Mouse (Mus musculus): ENCODE results near the gene Spata17. TPM values are rescaled to one million over a fixed set of nuclear protein-coding genes. Genes with fewer than 3 reads are reported as not detected.

The Spata17 gene
- polyA plus RNA-seq, 1 experiment from 2014 or later, result 1.2 TPM

GRCm38 (mm10) chr1:187059874-187060273 is 155.4 kb downstream of the Spata17 start:
- 78% methylated on average over 1 of the region's 1 CpGs for WGBS

GRCm38 (mm10) chr1:187054333-187054732 is 160.9 kb downstream of the Spata17 start:
- H3K4me3 ChIP-seq (replicated peaks), result no peak overlapping the region
- H3K27me3 ChIP-seq, result no peaks in the 10 kb centered on the region
- H3K4me2 ChIP-seq, result no peak overlapping the region
- no peaks in the 10 kb centered on the region for H3K4me1 ChIP-seq
- no peak overlapping the region for H3K9ac ChIP-seq
- 87% methylated on average over 2 of the region's 2 CpGs for WGBS
- no peaks in the 10 kb centered on the region for H3K36me3 ChIP-seq
- H3K27ac ChIP-seq, result no peak overlapping the region
- no peaks in the 10 kb centered on the region for H3K9me3 ChIP-seq (replicated peaks)
- ATAC-seq (replicated peaks; ENCODE audit: low FRiP score), result no peak

More at GRCm38 (mm10) chr1:187059874-187060273, 155.4 kb downstream of the Spata17 start:
- no peaks in the 10 kb centered on the region for H3K9me3 ChIP-seq (replicated peaks)
- H3K27ac ChIP-seq, result no peak overlapping the region
- no peak overlapping the region for H3K9ac ChIP-seq
- no peak overlapping the region for H3K4me2 ChIP-seq
- ATAC-seq (replicated peaks; ENCODE audit: low FRiP score), result no peak
- H3K4me1 ChIP-seq, result no peaks in the 10 kb centered on the region
- no peaks in the 10 kb centered on the region for H3K36me3 ChIP-seq
- no peaks in the 10 kb centered on the region for H3K27me3 ChIP-seq
- no peak overlapping the region for H3K4me3 ChIP-seq (replicated peaks)

- H3K4me2 ChIP-seq, result no peak overlapping the region
- H3K4me1 ChIP-seq, result no peaks in the 10 kb centered on the region
- no peaks in the 10 kb centered on the region for H3K36me3 ChIP-seq
- H3K9ac ChIP-seq, result no peak overlapping the region
- no peak for ATAC-seq (replicated peaks; ENCODE audit: low FRiP score)
- WGBS, result 79% methylated on average over 3 of the region's 3 CpGs
- no peaks in the 10 kb centered on the region for H3K27me3 ChIP-seq
- no peak overlapping the region for H3K27ac ChIP-seq
- no peak overlapping the region for H3K4me3 ChIP-seq (replicated peaks)
- H3K9me3 ChIP-seq (replicated peaks), result no peaks in the 10 kb centered on the region
Measured at GRCm38 (mm10) chr1:187053862-187054261, 161.4 kb downstream of the Spata17 start.

GRCm38 (mm10) chr1:187052532-187052931 is 162.7 kb downstream of the Spata17 start:
- H3K9me3 ChIP-seq (replicated peaks), result no peaks in the 10 kb centered on the region
- ATAC-seq (replicated peaks; ENCODE audit: low FRiP score), result no peak
- no peaks in the 10 kb centered on the region for H3K4me1 ChIP-seq
- H3K36me3 ChIP-seq, result no peaks in the 10 kb centered on the region
- no peak overlapping the region for H3K27ac ChIP-seq
- 30% methylated on average over 5 of the region's 5 CpGs for WGBS
- no peaks in the 10 kb centered on the region for H3K27me3 ChIP-seq
- H3K4me2 ChIP-seq, result no peak overlapping the region
- H3K4me3 ChIP-seq (replicated peaks), result no peak overlapping the region
- no peak overlapping the region for H3K9ac ChIP-seq

- no peaks in the 10 kb centered on the region for H3K9me3 ChIP-seq (replicated peaks)
- no peaks in the 10 kb centered on the region for H3K4me1 ChIP-seq
- H3K9ac ChIP-seq, result no peak overlapping the region
- no peak for ATAC-seq (replicated peaks; ENCODE audit: low FRiP score)
- H3K4me3 ChIP-seq (replicated peaks), result no peak overlapping the region
- H3K27me3 ChIP-seq, result no peaks in the 10 kb centered on the region
- 85% methylated on average over 8 of the region's 8 CpGs for WGBS
- no peak overlapping the region for H3K27ac ChIP-seq
- no peaks in the 10 kb centered on the region for H3K36me3 ChIP-seq
- H3K4me2 ChIP-seq, result no peak overlapping the region
Measured at GRCm38 (mm10) chr1:187051296-187051695, 164.0 kb downstream of the Spata17 start.

- no peaks in the 10 kb centered on the region for H3K9me3 ChIP-seq (replicated peaks)
- no peaks in the 10 kb centered on the region for H3K27me3 ChIP-seq
- H3K9ac ChIP-seq, result no peak overlapping the region
- 92% methylated on average over 9 of the region's 9 CpGs for WGBS
- H3K4me1 ChIP-seq, result no peaks in the 10 kb centered on the region
- H3K36me3 ChIP-seq, result no peaks in the 10 kb centered on the region
- no peak overlapping the region for H3K4me2 ChIP-seq
- H3K4me3 ChIP-seq (replicated peaks), result no peak overlapping the region
- no peak overlapping the region for H3K27ac ChIP-seq
- ATAC-seq (replicated peaks; ENCODE audit: low FRiP score), result no peak
Measured at GRCm38 (mm10) chr1:187048681-187049288, 166.5 kb downstream of the Spata17 start.

- no peak for ATAC-seq (replicated peaks; ENCODE audit: low FRiP score)
- Histone ChIP-seq H3K36me3 (no peaks in the 10 kb centered on the region), H3K4me1 (no peaks in the 10 kb centered on the region), H3K9me3 (replicated peaks) (no peaks in the 10 kb centered on the region), H3K9ac (no peak overlapping the region), H3K4me2 (no peak overlapping the region), H3K4me3 (replicated peaks) (no peak overlapping the region), H3K27ac (no peak overlapping the region), H3K27me3 (no peaks in the 10 kb centered on the region)
- 47% methylated on average over 6 of the region's 6 CpGs for WGBS
Measured at GRCm38 (mm10) chr1:187044726-187045125, 170.5 kb downstream of the Spata17 start.

- no peaks in the 10 kb centered on the region for H3K9me3 ChIP-seq (replicated peaks)
- no peaks in the 10 kb centered on the region for H3K36me3 ChIP-seq
- no peak for ATAC-seq (replicated peaks; ENCODE audit: low FRiP score)
- no peaks in the 10 kb centered on the region for H3K27me3 ChIP-seq
- H3K4me1 ChIP-seq, result no peaks in the 10 kb centered on the region
- no peak overlapping the region for H3K9ac ChIP-seq
- no peak overlapping the region for H3K4me2 ChIP-seq
- 82% methylated on average over 4 of the region's 4 CpGs for WGBS
- no peak overlapping the region for H3K4me3 ChIP-seq (replicated peaks)
- no peak overlapping the region for H3K27ac ChIP-seq
Measured at GRCm38 (mm10) chr1:187039801-187040200, 175.5 kb downstream of the Spata17 start.

GRCm38 (mm10) chr1:187035785-187036184 is 179.5 kb downstream of the Spata17 start:
- WGBS, result 95% methylated on average over 4 of the region's 4 CpGs
- Histone ChIP-seq H3K4me2 (no peak overlapping the region), H3K9ac (no peak overlapping the region), H3K4me3 (replicated peaks) (no peak overlapping the region), H3K27me3 (no peaks in the 10 kb centered on the region), H3K27ac (no peak overlapping the region), H3K36me3 (no peaks in the 10 kb centered on the region), H3K4me1 (no peaks in the 10 kb centered on the region), H3K9me3 (replicated peaks) (no peaks in the 10 kb centered on the region)
- ATAC-seq (replicated peaks; ENCODE audit: low FRiP score), result no peak

- no peaks in the 10 kb centered on the region for H3K36me3 ChIP-seq
- H3K9ac ChIP-seq, result no peak overlapping the region
- H3K4me2 ChIP-seq, result no peak overlapping the region
- H3K4me3 ChIP-seq (replicated peaks), result no peak overlapping the region
- H3K4me1 ChIP-seq, result no peaks in the 10 kb centered on the region
- peak; percentile 54; the same call in 1 of the 2 replicates for ATAC-seq (replicated peaks; ENCODE audit: low FRiP score)
- no peaks in the 10 kb centered on the region for H3K27me3 ChIP-seq
- no peaks in the 10 kb centered on the region for H3K9me3 ChIP-seq (replicated peaks)
- 36% methylated on average over 6 of the region's 6 CpGs for WGBS
- H3K27ac ChIP-seq, result no peak overlapping the region
Measured at GRCm38 (mm10) chr1:187031796-187032195, 183.5 kb downstream of the Spata17 start.

GRCm38 (mm10) chr1:187028841-187029240 is 186.4 kb downstream of the Spata17 start:
- no peaks in the 10 kb centered on the region for H3K36me3 ChIP-seq
- no peaks in the 10 kb centered on the region for H3K9me3 ChIP-seq (replicated peaks)
- ATAC-seq (replicated peaks; ENCODE audit: low FRiP score), result no peak
- no peak overlapping the region for H3K4me3 ChIP-seq (replicated peaks)
- no peak overlapping the region for H3K4me2 ChIP-seq
- WGBS, result 84% methylated on average over 6 of the region's 6 CpGs
- H3K4me1 ChIP-seq, result no peaks in the 10 kb centered on the region
- no peak overlapping the region for H3K27ac ChIP-seq
- no peak overlapping the region for H3K9ac ChIP-seq
- no peaks in the 10 kb centered on the region for H3K27me3 ChIP-seq

GRCm38 (mm10) chr1:187020011-187020410 is 195.3 kb downstream of the Spata17 start:
- Histone ChIP-seq H3K4me3 (replicated peaks) (no peak overlapping the region), H3K36me3 (no peaks in the 10 kb centered on the region), H3K4me1 (no peaks in the 10 kb centered on the region), H3K9me3 (replicated peaks) (no peaks in the 10 kb centered on the region), H3K27me3 (no peaks in the 10 kb centered on the region), H3K4me2 (no peak overlapping the region), H3K9ac (no peak overlapping the region), H3K27ac (no peak overlapping the region)
- no peak for ATAC-seq (replicated peaks; ENCODE audit: low FRiP score)
- WGBS, result 77% methylated on average over 7 of the region's 7 CpGs

GRCm38 (mm10) chr1:187016116-187016515 is 199.1 kb downstream of the Spata17 start:
- H3K36me3 ChIP-seq, result no peaks in the 10 kb centered on the region
- no peak overlapping the region for H3K4me3 ChIP-seq (replicated peaks)

More at GRCm38 (mm10) chr1:187016116-187016515, 199.1 kb downstream of the Spata17 start:
- WGBS, result 56% methylated on average over 4 of the region's 4 CpGs
- Histone ChIP-seq H3K27ac (no peak overlapping the region), H3K4me2 (no peak overlapping the region), H3K4me1 (no peaks in the 10 kb centered on the region), H3K27me3 (no peaks in the 10 kb centered on the region), H3K9ac (no peak overlapping the region), H3K9me3 (replicated peaks) (no peaks in the 10 kb centered on the region)
- no peak for ATAC-seq (replicated peaks; ENCODE audit: low FRiP score)

Data from kidney, embryonic 15.5 days (tissue).